Mouse (Mus musculus): ENCODE data around the gene Gm28557. TPM values are rescaled to one million over a fixed set of nuclear protein-coding genes. Genes with fewer than 3 reads are reported as not detected.
A peak's percentile ranks its signal among the peaks of the same experiment; 100 is the strongest.

Gm28557 gene
- total RNA-seq, 1 experiment, result 3.7 TPM

DNA sequence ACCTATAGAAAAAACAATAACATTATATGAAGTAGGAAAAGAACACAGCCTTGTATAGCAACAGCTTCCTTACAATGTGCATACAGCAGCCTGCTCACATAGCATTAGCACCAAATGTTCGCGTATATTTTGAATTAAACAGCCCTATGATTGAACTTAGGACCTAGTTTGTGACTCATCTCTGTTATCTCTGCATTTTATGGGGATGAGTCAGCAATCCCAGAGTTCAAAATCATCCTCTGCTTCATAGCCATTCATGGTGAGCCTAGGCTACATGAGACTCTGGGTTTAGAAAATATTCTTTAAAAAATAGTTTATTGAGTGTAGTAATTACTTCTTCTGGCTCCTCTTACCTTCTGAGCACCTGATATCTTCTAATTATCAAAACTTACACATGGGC, 4.9 kb upstream of the Gm28557 start:
- Histone ChIP-seq H3K4me3 (ENCODE audit: insufficient read depth in 1 of 2, low read depth in 1 of 2, low read length in 2 of 2, poor library complexity in 1 of 2, severe bottlenecking in 1 of 2) (no peak overlapping the region), H3K36me3 (ENCODE audit: control insufficient read depth, insufficient read depth, low read length, poor library complexity, severe bottlenecking) (no peaks in the 10 kb centered on the region), H3K27ac (ENCODE audit: insufficient read depth, low read depth, low read length, poor library complexity, severe bottlenecking) (no peak overlapping the region), H3K9me3 (ENCODE audit: control insufficient read depth, insufficient read depth, low read depth, low read length) (no peaks in the 10 kb centered on the region), H3K9ac (ENCODE audit: insufficient read depth, low read depth, low read length, poor library complexity, severe bottlenecking) (no peak overlapping the region), H3K4me1 (ENCODE audit: control insufficient read depth in 2 of 2, insufficient read depth in 2 of 2, low read length in 2 of 2, poor library complexity in 1 of 2) (peaks cover 0 to 2% of the 10 kb centered on the region in 2 experiments; a peak in 2 of 4 replicates)
- in situ Hi-C loops (cut with MboI; ENCODE audit: low sequenced_read_pairs in 2 of 2, unreplicated experiment in 2 of 2), result no loop called here
- no peak for DNase-seq (ENCODE audit: low read depth, low spot score)
- TF ChIP-seq HCFC1 (IDR thresholded peaks at IDR 0.05; ENCODE audit: borderline replicate concordance, insufficient read depth, low read length), result no peak
- TF ChIP-seq CHD2 (IDR thresholded peaks at IDR 0.05; ENCODE audit: low read depth, low read length), result no peak
- no peak for TF ChIP-seq ZC3H11A (IDR thresholded peaks at IDR 0.05; ENCODE audit: borderline replicate concordance, low read depth, low read length)
- TF ChIP-seq ZNF384 (IDR thresholded peaks at IDR 0.05; ENCODE audit: low read depth, low read length), result no peak
- TF ChIP-seq MAFK (IDR thresholded peaks at IDR 0.05; ENCODE audit: insufficient read depth, low read depth, low read length), result no peak

DNA sequence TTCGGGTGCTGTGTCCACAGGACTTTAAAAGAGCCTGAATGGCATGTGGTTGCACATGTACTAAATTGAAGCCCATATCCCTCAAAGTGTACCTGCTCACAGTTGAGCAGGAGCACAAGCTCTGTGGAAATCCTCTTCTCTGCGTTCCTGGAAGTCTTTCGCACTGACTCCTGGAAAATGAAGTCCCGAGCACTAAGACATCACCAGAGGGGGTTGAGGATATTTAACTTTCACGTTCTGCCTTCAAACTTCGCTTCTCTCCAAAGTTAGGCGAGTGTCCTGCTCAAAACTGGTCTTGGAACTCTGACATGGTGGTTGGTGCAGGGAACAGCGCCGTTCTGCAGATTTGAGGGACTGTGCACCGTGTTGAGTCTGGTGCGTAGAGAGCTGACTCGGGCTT, 3.7 kb upstream of the Gm28557 start:
- DNase-seq (ENCODE audit: low read depth, low spot score), result no peak
- Histone ChIP-seq H3K4me1 (ENCODE audit: control insufficient read depth in 2 of 2, insufficient read depth in 2 of 2, low read length in 2 of 2, poor library complexity in 1 of 2) (peaks cover 2% of the 10 kb centered on the region in 2 experiments; a peak in 3 of 4 replicates), H3K36me3 (ENCODE audit: control insufficient read depth, insufficient read depth, low read length, poor library complexity, severe bottlenecking) (no peaks in the 10 kb centered on the region), H3K27ac (ENCODE audit: insufficient read depth, low read depth, low read length, poor library complexity, severe bottlenecking) (no peak overlapping the region), H3K9ac (ENCODE audit: insufficient read depth, low read depth, low read length, poor library complexity, severe bottlenecking) (no peak overlapping the region), H3K4me3 (ENCODE audit: insufficient read depth in 1 of 2, low read depth in 1 of 2, low read length in 2 of 2, poor library complexity in 1 of 2, severe bottlenecking in 1 of 2) (peak overlapping the region in 1 of 2 experiments; percentile 53; a peak in 2 of 4 replicates), H3K9me3 (ENCODE audit: control insufficient read depth, insufficient read depth, low read depth, low read length) (no peaks in the 10 kb centered on the region)
- TF ChIP-seq ZNF384 (IDR thresholded peaks at IDR 0.05; ENCODE audit: low read depth, low read length) (no peak), HCFC1 (IDR thresholded peaks at IDR 0.05; ENCODE audit: borderline replicate concordance, insufficient read depth, low read length) (peak; percentile 82), ZC3H11A (IDR thresholded peaks at IDR 0.05; ENCODE audit: borderline replicate concordance, low read depth, low read length) (no peak), CHD2 (IDR thresholded peaks at IDR 0.05; ENCODE audit: low read depth, low read length) (no peak), MAFK (IDR thresholded peaks at IDR 0.05; ENCODE audit: insufficient read depth, low read depth, low read length) (no peak)
- in situ Hi-C loops (cut with MboI; ENCODE audit: low sequenced_read_pairs in 2 of 2, unreplicated experiment in 2 of 2), result no loop called here

DNA sequence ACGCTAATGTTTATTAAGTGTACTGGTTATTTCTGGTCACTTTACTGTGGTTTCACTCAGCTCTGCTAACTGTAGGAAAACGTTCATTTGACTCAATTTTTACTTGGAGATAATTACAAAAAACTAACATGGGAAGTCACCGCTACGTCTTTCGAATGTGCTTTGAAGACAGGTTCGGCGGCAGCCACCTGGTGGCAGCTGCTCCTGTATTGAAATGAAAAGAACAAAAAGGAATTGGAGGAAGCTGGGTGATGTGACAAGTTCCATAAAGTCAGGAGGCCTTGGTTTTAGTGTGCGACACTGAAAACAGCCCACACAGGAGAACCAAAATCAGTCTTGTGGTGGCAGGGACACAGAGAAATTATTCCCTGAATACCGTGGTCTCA, 410 bp upstream of the Gm28557 start:
- DNase-seq (ENCODE audit: low read depth, low spot score), result no peak
- no peaks in the 10 kb centered on the region for H3K9me3 ChIP-seq (ENCODE audit: control insufficient read depth, insufficient read depth, low read depth, low read length)
- peaks cover 5% of the 10 kb centered on the region; the same call in 1 of the 2 replicates for H3K36me3 ChIP-seq (ENCODE audit: control insufficient read depth, insufficient read depth, low read length, poor library complexity, severe bottlenecking)
- H3K4me1 ChIP-seq (ENCODE audit: control insufficient read depth in 2 of 2, insufficient read depth in 2 of 2, low read length in 2 of 2, poor library complexity in 1 of 2), result peaks cover 2% of the 10 kb centered on the region in 2 experiments; a peak in 3 of 4 replicates
- H3K9ac ChIP-seq (ENCODE audit: insufficient read depth, low read depth, low read length, poor library complexity, severe bottlenecking), result no peak overlapping the region; the same call in 1 of the 2 replicates
- TF ChIP-seq MAFK (IDR thresholded peaks at IDR 0.05; ENCODE audit: insufficient read depth, low read depth, low read length), result no peak
- in situ Hi-C loops (cut with MboI; ENCODE audit: low sequenced_read_pairs in 2 of 2, unreplicated experiment in 2 of 2), result no loop called here
- no peak overlapping the region for H3K27ac ChIP-seq (ENCODE audit: insufficient read depth, low read depth, low read length, poor library complexity, severe bottlenecking)
- peak overlapping the region in 1 of 2 experiments; percentile 87; a peak in 2 of 4 replicates for H3K4me3 ChIP-seq (ENCODE audit: insufficient read depth in 1 of 2, low read depth in 1 of 2, low read length in 2 of 2, poor library complexity in 1 of 2, severe bottlenecking in 1 of 2)

DNA sequence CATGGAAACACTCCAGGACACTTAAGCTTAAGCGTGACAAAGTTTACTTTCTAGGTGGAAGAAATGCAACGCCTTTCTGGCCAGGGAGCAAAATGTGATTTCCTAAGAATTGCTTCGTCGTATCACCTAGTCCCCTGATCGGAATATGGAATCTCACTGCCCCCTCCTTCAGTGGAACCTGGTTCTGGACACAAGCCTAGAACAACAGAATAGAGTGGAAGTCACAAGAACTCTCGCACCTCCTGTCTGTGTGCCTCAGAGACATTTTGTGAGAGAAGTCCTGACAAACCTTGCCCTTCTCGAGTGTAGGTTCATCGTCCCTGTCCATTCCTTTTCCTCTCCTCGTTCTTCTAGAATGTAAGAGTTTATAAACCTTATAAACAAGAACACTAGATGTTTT, 723 bp downstream of the Gm28557 start:
- Histone ChIP-seq H3K27ac (ENCODE audit: insufficient read depth, low read depth, low read length, poor library complexity, severe bottlenecking) (no peak overlapping the region), H3K9ac (ENCODE audit: insufficient read depth, low read depth, low read length, poor library complexity, severe bottlenecking) (peak overlapping the region; percentile 83; the same call in 1 of the 2 replicates), H3K9me3 (ENCODE audit: control insufficient read depth, insufficient read depth, low read depth, low read length) (no peaks in the 10 kb centered on the region), H3K4me1 (ENCODE audit: control insufficient read depth in 2 of 2, insufficient read depth in 2 of 2, low read length in 2 of 2, poor library complexity in 1 of 2) (peaks cover 2% of the 10 kb centered on the region in 2 experiments; a peak in 3 of 4 replicates), H3K4me3 (ENCODE audit: insufficient read depth in 1 of 2, low read depth in 1 of 2, low read length in 2 of 2, poor library complexity in 1 of 2, severe bottlenecking in 1 of 2) (peak overlapping the region; percentile 79 to 87), H3K36me3 (ENCODE audit: control insufficient read depth, insufficient read depth, low read length, poor library complexity, severe bottlenecking) (peaks cover 5% of the 10 kb centered on the region; the same call in 1 of the 2 replicates)
- TF ChIP-seq ZNF384 (IDR thresholded peaks at IDR 0.05; ENCODE audit: low read depth, low read length), result no peak
- TF ChIP-seq CHD2 (IDR thresholded peaks at IDR 0.05; ENCODE audit: low read depth, low read length), result no peak
- no peak for TF ChIP-seq ZC3H11A (IDR thresholded peaks at IDR 0.05; ENCODE audit: borderline replicate concordance, low read depth, low read length)
- no peak for TF ChIP-seq MAFK (IDR thresholded peaks at IDR 0.05; ENCODE audit: insufficient read depth, low read depth, low read length)
- TF ChIP-seq HCFC1 (IDR thresholded peaks at IDR 0.05; ENCODE audit: borderline replicate concordance, insufficient read depth, low read length), result no peak
- in situ Hi-C loops (cut with MboI; ENCODE audit: low sequenced_read_pairs in 2 of 2, unreplicated experiment in 2 of 2), result no loop called here
- DNase-seq (ENCODE audit: low read depth, low spot score), result no peak

DNA sequence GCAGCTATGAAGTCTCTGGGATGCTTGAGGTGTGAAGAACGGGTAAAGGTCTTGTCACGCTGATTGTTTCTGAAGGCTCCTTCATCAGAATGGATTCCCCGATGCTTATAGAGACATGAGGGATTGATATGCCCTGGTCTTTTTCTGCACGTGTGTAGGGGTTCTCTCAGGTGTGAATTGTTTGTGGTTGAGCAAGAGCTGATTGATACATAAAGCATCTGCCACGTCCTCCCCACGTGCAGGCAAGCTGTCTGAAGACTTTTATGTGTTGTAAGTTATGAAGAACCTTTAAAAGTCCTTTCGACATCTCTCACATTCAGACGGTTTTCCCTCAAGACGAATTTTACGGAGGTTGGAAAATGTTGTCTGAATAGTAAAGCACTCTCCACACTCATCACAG, 10.5 kb downstream of the Gm28557 start, which contains the start of gene Zfp708:
Gene Zfp708, minus strand, starts transcription at position 101 of the 400 bp plus-strand sequence.
- TF ChIP-seq CHD2 (IDR thresholded peaks at IDR 0.05; ENCODE audit: low read depth, low read length) (no peak), ZNF384 (IDR thresholded peaks at IDR 0.05; ENCODE audit: low read depth, low read length) (no peak), ZC3H11A (IDR thresholded peaks at IDR 0.05; ENCODE audit: borderline replicate concordance, low read depth, low read length) (no peak), HCFC1 (IDR thresholded peaks at IDR 0.05; ENCODE audit: borderline replicate concordance, insufficient read depth, low read length) (no peak), MAFK (IDR thresholded peaks at IDR 0.05; ENCODE audit: insufficient read depth, low read depth, low read length) (no peak)
- Histone ChIP-seq H3K4me1 (ENCODE audit: control insufficient read depth in 2 of 2, insufficient read depth in 2 of 2, low read length in 2 of 2, poor library complexity in 1 of 2) (no peaks in the 10 kb centered on the region), H3K36me3 (ENCODE audit: control insufficient read depth, insufficient read depth, low read length, poor library complexity, severe bottlenecking) (no peaks in the 10 kb centered on the region; the same call in 1 of the 2 replicates), H3K4me3 (ENCODE audit: insufficient read depth in 1 of 2, low read depth in 1 of 2, low read length in 2 of 2, poor library complexity in 1 of 2, severe bottlenecking in 1 of 2) (no peak within 1 kb of the TSS), H3K9me3 (ENCODE audit: control insufficient read depth, insufficient read depth, low read depth, low read length) (no peaks in the 10 kb centered on the region), H3K9ac (ENCODE audit: insufficient read depth, low read depth, low read length, poor library complexity, severe bottlenecking) (no peak within 1 kb of the TSS), H3K27ac (ENCODE audit: insufficient read depth, low read depth, low read length, poor library complexity, severe bottlenecking) (no peak within 1 kb of the TSS)
- DNase-seq (ENCODE audit: low read depth, low spot score), result no peak
- in situ Hi-C loops (cut with MboI; ENCODE audit: low sequenced_read_pairs in 2 of 2, unreplicated experiment in 2 of 2), result no loop called here
